Mouse (Mus musculus) CH12.LX (cell line): ENCODE data around the gene Slc35b3.

Experiments used
- CTCF ChIP-seq, 2 experiments: IDR thresholded peaks in 1 of 2; conservative IDR thresholded peaks in 1 of 2; 2 replicates each; pipeline ENCODE4 v1.5.1; 2011 to 2012; ENCODE audit warnings: low read depth in 2 of 2, low read length in 2 of 2, improper control_type of control experiment in 1 of 2, inconsistent platforms in 1 of 2, mild to moderate bottlenecking in 1 of 2, moderate library complexity in 1 of 2
- HCFC1 ChIP-seq: IDR thresholded peaks from 2 replicates; pipeline ENCODE4 v1.6.1; 2012; ENCODE audit warnings: low read depth, mild to moderate bottlenecking, inconsistent platforms, low read length, improper control_type of control experiment
- TCF12 ChIP-seq: IDR thresholded peaks from 2 replicates; pipeline ENCODE4 v1.6.1; 2014; ENCODE audit warnings: low read depth, mild to moderate bottlenecking, inconsistent platforms, low read length, improper control_type of control experiment

GRCm38 (mm10) chr13:38980900-38981299, 20.2 kb upstream of the Slc35b3 start:
- TF ChIP-seq TCF12 = no peak
- peak in 1 of 2 experiments; percentile 32; a peak in 2 of 4 replicates for TF ChIP-seq CTCF (conservative IDR thresholded peaks at IDR 0.05 in 1 of 2, IDR thresholded peaks at IDR 0.05 in 1 of 2; ENCODE audit: low read depth in 2 of 2, low read length in 2 of 2)
- no peak for TF ChIP-seq HCFC1
